Mouse (Mus musculus): ENCODE data around the gene Blvrb.

- TF ChIP-seq POLR2AphosphoS2 (IDR thresholded peaks at IDR 0.05; ENCODE audit: low read length) (no peak), ZC3H11A (IDR thresholded peaks at IDR 0.05; ENCODE audit: low read depth, low read length) (no peak), TCF12 (IDR thresholded peaks at IDR 0.05; ENCODE audit: low read depth, low read length) (no peak), GABPA (IDR thresholded peaks at IDR 0.05; ENCODE audit: low read depth, low read length) (no peak), USF1 (IDR thresholded peaks at IDR 0.05; ENCODE audit: low read depth, low read length) (no peak), MAFK (IDR thresholded peaks at IDR 0.05; ENCODE audit: borderline replicate concordance, low read depth, low read length) (no peak), GATA1 (IDR thresholded peaks at IDR 0.05; ENCODE audit: low read depth, low read length) (no peak), POLR2A (IDR thresholded peaks at IDR 0.05; ENCODE audit: control insufficient read depth in 1 of 2, insufficient read depth in 1 of 2, low read depth in 1 of 2, low read length in 2 of 2, poor library complexity in 1 of 2) (no peak), MAZ (IDR thresholded peaks at IDR 0.05; ENCODE audit: low read depth, low read length) (no peak), EP300 (IDR thresholded peaks at IDR 0.05; ENCODE audit: low read depth in 1 of 2, low read length in 2 of 2) (no peak)
Observed at GRCm38 (mm10) chr7:27499036-27499435, 51.3 kb downstream of the Blvrb start, which contains the start of gene Prx.
